Mouse (Mus musculus): ENCODE data around the gene Cd300c. TPM values are rescaled to one million over a fixed set of nuclear protein-coding genes. Genes with fewer than 3 reads are reported as not detected.
"Not testable (repeated sequence)": the region's sequence is repeated elsewhere in the genome, so short reads cannot be mapped to it uniquely, and the experiment has no call there.

The Cd300c gene
- polyA plus RNA-seq, 1 experiment from 2014 or later = not detected

- not testable (repeated sequence) for DNase-seq (ENCODE audit: low spot score); H3K9me3 ChIP-seq (ENCODE audit: control insufficient read depth, low read length); ATAC-seq (replicated peaks; ENCODE audit: low FRiP score); H3K4me1 ChIP-seq (replicated peaks; ENCODE audit: control insufficient read depth, insufficient read depth, low read length); H3K4me3 ChIP-seq (ENCODE audit: low read depth, low read length); H3K9ac ChIP-seq (ENCODE audit: low read length); H3K36me3 ChIP-seq (ENCODE audit: control insufficient read depth, insufficient read depth, low read length); H3K27me3 ChIP-seq (ENCODE audit: control insufficient read depth, insufficient read depth, low read length); H3K27ac ChIP-seq (ENCODE audit: low read depth, low read length); H3K4me2 ChIP-seq (ENCODE audit: low read depth, low read length, severe bottlenecking)
- WGBS = 57% methylated on average over 3 of the region's 3 CpGs
These were observed 59.4 kb downstream of the Cd300c start for GRCm38 (mm10) chr11:114909538-114909937.

GRCm38 (mm10) chr11:114908086-114908485 lies 60.9 kb downstream of the Cd300c start:
- no peak for DNase-seq (ENCODE audit: low spot score)
- ATAC-seq (replicated peaks; ENCODE audit: low FRiP score) = no peak
- Histone ChIP-seq H3K9ac (ENCODE audit: low read length) (no peak overlapping the region), H3K4me2 (ENCODE audit: low read depth, low read length, severe bottlenecking) (no peak overlapping the region), H3K27ac (ENCODE audit: low read depth, low read length) (no peak overlapping the region), H3K4me1 (replicated peaks; ENCODE audit: control insufficient read depth, insufficient read depth, low read length) (no peaks in the 10 kb centered on the region), H3K27me3 (ENCODE audit: control insufficient read depth, insufficient read depth, low read length) (no peaks in the 10 kb centered on the region), H3K36me3 (ENCODE audit: control insufficient read depth, insufficient read depth, low read length) (no peaks in the 10 kb centered on the region), H3K4me3 (ENCODE audit: low read depth, low read length) (no peak overlapping the region), H3K9me3 (ENCODE audit: control insufficient read depth, low read length) (no peaks in the 10 kb centered on the region)
- 59% methylated on average over 4 of the region's 4 CpGs for WGBS

DNA sequence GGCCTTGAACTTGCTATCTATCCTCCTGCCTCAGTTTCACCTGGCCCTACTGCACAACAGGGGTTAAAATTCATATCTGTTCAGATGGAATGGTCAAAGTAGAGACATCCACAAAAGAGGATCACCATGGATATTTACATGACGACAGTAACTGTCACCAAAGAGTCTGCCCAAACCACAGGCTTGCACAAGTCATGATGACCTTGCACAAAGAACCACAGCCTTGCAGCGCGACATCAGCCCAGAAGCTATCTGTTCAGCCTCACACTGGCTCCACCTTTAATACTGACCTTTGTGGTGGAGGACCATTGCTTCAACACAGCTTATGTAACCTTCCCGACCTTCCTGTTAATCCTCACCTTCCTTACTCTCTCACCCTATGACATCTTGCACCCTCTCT lies 61.4 kb downstream of the Cd300c start:
- H3K9me3 ChIP-seq (ENCODE audit: control insufficient read depth, low read length) = no peaks in the 10 kb centered on the region
- no peaks in the 10 kb centered on the region for H3K27me3 ChIP-seq (ENCODE audit: control insufficient read depth, insufficient read depth, low read length)
- H3K9ac ChIP-seq (ENCODE audit: low read length) = no peak overlapping the region
- H3K4me1 ChIP-seq (replicated peaks; ENCODE audit: control insufficient read depth, insufficient read depth, low read length) = no peaks in the 10 kb centered on the region
- no peak overlapping the region for H3K4me2 ChIP-seq (ENCODE audit: low read depth, low read length, severe bottlenecking)
- no peaks in the 10 kb centered on the region for H3K36me3 ChIP-seq (ENCODE audit: control insufficient read depth, insufficient read depth, low read length)
- H3K27ac ChIP-seq (ENCODE audit: low read depth, low read length) = no peak overlapping the region
- ATAC-seq (replicated peaks; ENCODE audit: low FRiP score) (no peak), DNase-seq (ENCODE audit: low spot score) (no peak)
- no peak overlapping the region for H3K4me3 ChIP-seq (ENCODE audit: low read depth, low read length)
- WGBS = 85% methylated on average over 4 of the region's 4 CpGs

Other genes with a start within 250 kb of the Cd300c start
- gene Dnaic2, start 241.7 kb downstream of the Cd300c start, polyA plus RNA-seq (2014; fragmentation: Nextera tagmentation; extraction: Ambion mirVana) = 0.96 and 1.1 TPM in 2 replicates
- 0.83 and 1.2 TPM in 2 replicates for gene Kif19a, start 203.8 kb downstream of the Cd300c start, polyA plus RNA-seq (2014; fragmentation: Nextera tagmentation; extraction: Ambion mirVana)
- 42.2 and 47.3 TPM in 2 replicates for gene Btbd17, start 173.2 kb downstream of the Cd300c start, polyA plus RNA-seq (2014; fragmentation: Nextera tagmentation; extraction: Ambion mirVana)
- not detected in 2 replicates for gene Gpr142, start 170.2 kb downstream of the Cd300c start, polyA plus RNA-seq (2014; fragmentation: Nextera tagmentation; extraction: Ambion mirVana)
- gene Gprc5c, start 118.0 kb downstream of the Cd300c start, polyA plus RNA-seq (2014; fragmentation: Nextera tagmentation; extraction: Ambion mirVana) = 14.1 and 14.4 TPM in 2 replicates
- 0.35 and 0.64 TPM in 2 replicates for gene Cd300a, start 79.1 kb downstream of the Cd300c start, polyA plus RNA-seq (2014; fragmentation: Nextera tagmentation; extraction: Ambion mirVana)
- 0.15 TPM in 1 of 2 replicates, not detected in the other for gene Cd300lb, start 34.8 kb downstream of the Cd300c start, polyA plus RNA-seq (2014; fragmentation: Nextera tagmentation; extraction: Ambion mirVana)
- not detected in 2 replicates for gene Cd300ld, start 20.8 kb upstream of the Cd300c start, polyA plus RNA-seq (2014; fragmentation: Nextera tagmentation; extraction: Ambion mirVana)
- 0.65 and 0.77 TPM in 2 replicates for gene Cd300c2, start 32.7 kb upstream of the Cd300c start, polyA plus RNA-seq (2014; fragmentation: Nextera tagmentation; extraction: Ambion mirVana)
- gene Cd300ld2, start 47.0 kb upstream of the Cd300c start, polyA plus RNA-seq (2014; fragmentation: Nextera tagmentation; extraction: Ambion mirVana) = not detected in 2 replicates
- gene Cd300ld4, start 57.9 kb upstream of the Cd300c start, polyA plus RNA-seq (2014; fragmentation: Nextera tagmentation; extraction: Ambion mirVana) = not detected in 2 replicates
- gene Cd300ld5, start 68.6 kb upstream of the Cd300c start, polyA plus RNA-seq (2014; fragmentation: Nextera tagmentation; extraction: Ambion mirVana) = not detected in 2 replicates
- gene Cd300ld3, start 79.3 kb upstream of the Cd300c start, polyA plus RNA-seq (2014; fragmentation: Nextera tagmentation; extraction: Ambion mirVana) = not detected in 2 replicates
- gene Cd300e, start 93.0 kb upstream of the Cd300c start, polyA plus RNA-seq (2014; fragmentation: Nextera tagmentation; extraction: Ambion mirVana) = not detected in 2 replicates
- 0.83 and 0.98 TPM in 2 replicates for gene Rab37, start 122.3 kb upstream of the Cd300c start, polyA plus RNA-seq (2014; fragmentation: Nextera tagmentation; extraction: Ambion mirVana)
- not detected in 2 replicates for gene Cd300lf, start 164.8 kb upstream of the Cd300c start, polyA plus RNA-seq (2014; fragmentation: Nextera tagmentation; extraction: Ambion mirVana)
- gene Slc9a3r1, start 194.2 kb upstream of the Cd300c start, polyA plus RNA-seq (2014; fragmentation: Nextera tagmentation; extraction: Ambion mirVana) = 34.3 and 35.2 TPM in 2 replicates
- 8.8 and 9.2 TPM in 2 replicates for gene Tmem104, start 218.3 kb upstream of the Cd300c start, polyA plus RNA-seq (2014; fragmentation: Nextera tagmentation; extraction: Ambion mirVana)
- 13.8 and 16.0 TPM in 2 replicates for gene Nat9, start 218.7 kb upstream of the Cd300c start, polyA plus RNA-seq (2014; fragmentation: Nextera tagmentation; extraction: Ambion mirVana)

Measured in forebrain, embryonic 11.5 days (tissue).